Mouse (Mus musculus): Measurements from ENCODE around the gene Wbp1l. TPM values are rescaled to one million over a fixed set of nuclear protein-coding genes. Genes with fewer than 3 reads are reported as not detected.

The Wbp1l gene
- polyA plus RNA-seq, 1 experiment from 2014 or later: 31.2 TPM

GRCm38 (mm10) chr19:46572548-46572947, 26.3 kb upstream of the Wbp1l start:
- WGBS: 0% methylated on average over 17 of the region's 17 CpGs
- Histone ChIP-seq H3K9ac (ENCODE audit: low read length) (peak overlapping the region; percentile 60), H3K9me3 (ENCODE audit: control insufficient read depth, low read length) (no peaks in the 10 kb centered on the region), H3K36me3 (ENCODE audit: control insufficient read depth, insufficient read depth, low read length) (no peaks in the 10 kb centered on the region), H3K4me1 (replicated peaks; ENCODE audit: control insufficient read depth, insufficient read depth) (no peaks in the 10 kb centered on the region), H3K4me2 (replicated peaks; ENCODE audit: low read depth) (peak overlapping the region; percentile 79), H3K27ac (replicated peaks) (peak overlapping the region; percentile 49), H3K4me3 (ENCODE audit: low read depth, low read length) (peak overlapping the region; percentile 72), H3K27me3 (ENCODE audit: control insufficient read depth, insufficient read depth, low read length) (no peaks in the 10 kb centered on the region)
- ATAC-seq (ENCODE audit: low FRiP score, low TSS enrichment) (no peak), DNase-seq (ENCODE audit: low spot score) (no peak)
- TF ChIP-seq EP300 (optimal IDR thresholded peaks at IDR 0.05) (no peak), CTCF (IDR thresholded peaks at IDR 0.05; ENCODE audit: low read depth) (no peak)

- under 1% methylated on average over 63 of the region's 67 CpGs for WGBS
- peak; percentile 98 for ATAC-seq (ENCODE audit: low FRiP score, low TSS enrichment)
Observed at GRCm38 (mm10) chr19:46572951-46573937, 25.6 kb upstream of the Wbp1l start, which contains the start of the genes Arl3 and Sfxn2. Gene Arl3 (minus strand): TSS chr19:46573198. Gene Sfxn2 (plus strand): TSS chr19:46573365.

GRCm38 (mm10) chr19:46573990-46574389, 24.9 kb upstream of the Wbp1l start:
- DNase-seq (ENCODE audit: low spot score) (no peak), ATAC-seq (ENCODE audit: low FRiP score, low TSS enrichment) (no peak)
- no peak for TF ChIP-seq CTCF (IDR thresholded peaks at IDR 0.05; ENCODE audit: low read depth)
- no peak for TF ChIP-seq EP300 (optimal IDR thresholded peaks at IDR 0.05)
- 34% methylated on average over 6 of the region's 6 CpGs for WGBS
- Histone ChIP-seq H3K4me1 (replicated peaks; ENCODE audit: control insufficient read depth, insufficient read depth) (no peaks in the 10 kb centered on the region), H3K4me2 (replicated peaks; ENCODE audit: low read depth) (peak overlapping the region; percentile 79), H3K36me3 (ENCODE audit: control insufficient read depth, insufficient read depth, low read length) (no peaks in the 10 kb centered on the region), H3K9ac (ENCODE audit: low read length) (peak overlapping the region; percentile 70; the same call in 1 of the 2 replicates), H3K27me3 (ENCODE audit: control insufficient read depth, insufficient read depth, low read length) (no peaks in the 10 kb centered on the region), H3K9me3 (ENCODE audit: control insufficient read depth, low read length) (no peaks in the 10 kb centered on the region), H3K27ac (replicated peaks) (no peak overlapping the region), H3K4me3 (ENCODE audit: low read depth, low read length) (peak overlapping the region; percentile 72)

More at GRCm38 (mm10) chr19:46572951-46573937, 25.6 kb upstream of the Wbp1l start, which contains the start of the genes Arl3 and Sfxn2:
- peak; percentile 98 for DNase-seq (ENCODE audit: low spot score)
- peak within 1 kb of the TSS; percentile 71 for H3K27ac ChIP-seq (replicated peaks)
- TF ChIP-seq CTCF (IDR thresholded peaks at IDR 0.05; ENCODE audit: low read depth) (peak; percentile 57), EP300 (optimal IDR thresholded peaks at IDR 0.05) (no peak)
- no peaks in the 10 kb centered on the region for H3K9me3 ChIP-seq (ENCODE audit: control insufficient read depth, low read length)
- peak within 1 kb of the TSS; percentile 79 for H3K4me2 ChIP-seq (replicated peaks; ENCODE audit: low read depth)
- H3K9ac ChIP-seq (ENCODE audit: low read length): peak within 1 kb of the TSS; percentile 70
- H3K4me1 ChIP-seq (replicated peaks; ENCODE audit: control insufficient read depth, insufficient read depth): no peaks in the 10 kb centered on the region
- no peaks in the 10 kb centered on the region for H3K36me3 ChIP-seq (ENCODE audit: control insufficient read depth, insufficient read depth, low read length)
- peak within 1 kb of the TSS; percentile 72 for H3K4me3 ChIP-seq (ENCODE audit: low read depth, low read length)
- H3K27me3 ChIP-seq (ENCODE audit: control insufficient read depth, insufficient read depth, low read length): no peaks in the 10 kb centered on the region

- Histone ChIP-seq H3K9me3 (ENCODE audit: control insufficient read depth, low read length) (no peaks in the 10 kb centered on the region), H3K27ac (replicated peaks) (no peak overlapping the region), H3K4me1 (replicated peaks; ENCODE audit: control insufficient read depth, insufficient read depth) (no peaks in the 10 kb centered on the region), H3K4me3 (ENCODE audit: low read depth, low read length) (no peak overlapping the region), H3K27me3 (ENCODE audit: control insufficient read depth, insufficient read depth, low read length) (no peaks in the 10 kb centered on the region), H3K36me3 (ENCODE audit: control insufficient read depth, insufficient read depth, low read length) (no peaks in the 10 kb centered on the region), H3K9ac (ENCODE audit: low read length) (no peak overlapping the region), H3K4me2 (replicated peaks; ENCODE audit: low read depth) (no peak overlapping the region)
- no peak for ATAC-seq (ENCODE audit: low FRiP score, low TSS enrichment)
- no peak for DNase-seq (ENCODE audit: low spot score)
- no peak for TF ChIP-seq CTCF (IDR thresholded peaks at IDR 0.05; ENCODE audit: low read depth)
- TF ChIP-seq EP300 (optimal IDR thresholded peaks at IDR 0.05): no peak
- WGBS: 45% methylated on average over 4 of the region's 4 CpGs
Observed at GRCm38 (mm10) chr19:46575196-46575595, 23.7 kb upstream of the Wbp1l start.

- 54% methylated on average over 13 of the region's 13 CpGs for WGBS
- H3K9me3 ChIP-seq (ENCODE audit: control insufficient read depth, low read length): no peaks in the 10 kb centered on the region
- TF ChIP-seq CTCF (IDR thresholded peaks at IDR 0.05; ENCODE audit: low read depth) (peak; percentile 99), EP300 (optimal IDR thresholded peaks at IDR 0.05) (no peak)
Observed at GRCm38 (mm10) chr19:46587823-46588508, 10.9 kb upstream of the Wbp1l start.

More at GRCm38 (mm10) chr19:46587823-46588508, 10.9 kb upstream of the Wbp1l start:
- DNase-seq (ENCODE audit: low spot score): peak; percentile 89
- H3K4me1 ChIP-seq (replicated peaks; ENCODE audit: control insufficient read depth, insufficient read depth): no peaks in the 10 kb centered on the region
- no peak overlapping the region for H3K4me2 ChIP-seq (replicated peaks; ENCODE audit: low read depth)
- H3K9ac ChIP-seq (ENCODE audit: low read length): no peak overlapping the region
- H3K4me3 ChIP-seq (ENCODE audit: low read depth, low read length): no peak overlapping the region
- H3K36me3 ChIP-seq (ENCODE audit: control insufficient read depth, insufficient read depth, low read length): 0 out of 2 replicates have a peak, but pooled peaks cover 3% of the 10 kb centered on the region
- H3K27me3 ChIP-seq (ENCODE audit: control insufficient read depth, insufficient read depth, low read length): no peaks in the 10 kb centered on the region
- H3K27ac ChIP-seq (replicated peaks): no peak overlapping the region
- ATAC-seq (ENCODE audit: low FRiP score, low TSS enrichment): peak; percentile 76
